Mouse (Mus musculus) limb, embryonic 15.5 days (tissue): ENCODE results near the gene Marco. TPM values are rescaled to one million over a fixed set of nuclear protein-coding genes. Genes with fewer than 3 reads are reported as not detected.

Source experiments
- ATAC-seq: fragments of 200-750 bp; cut with Nextera tagmentation; 2 replicates; pipeline ENCODE4 v1.8.0; 2017; ENCODE audit warnings: low read depth, moderate TSS enrichment; ENCODE audit not compliant: insufficient number of reproducible peaks, low FRiP score, low TSS enrichment
- H3K27ac ChIP-seq: fragments of 300-500 bp; sonication (generic); 2 replicates; pipeline ENCODE4 v1.5.1; 2015; ENCODE audit warnings: moderate library complexity, mild to moderate bottlenecking, inconsistent platforms
- H3K27me3 ChIP-seq: fragments of 300-500 bp; sonication (generic); 2 replicates; pipeline ENCODE4 v1.6.1; 2015; ENCODE audit warnings: inconsistent platforms
- H3K36me3 ChIP-seq: fragments of 300-500 bp; sonication (generic); 2 replicates; pipeline ENCODE4 v1.6.1; 2015; ENCODE audit warnings: inconsistent platforms
- H3K4me1 ChIP-seq: fragments of 300-500 bp; sonication (generic); 2 replicates; pipeline ENCODE4 v1.6.1; 2015; ENCODE audit warnings: inconsistent platforms
- H3K4me2 ChIP-seq: fragments of 300-500 bp; sonication (generic); 2 replicates; pipeline ENCODE4 v1.6.1; 2015; ENCODE audit warnings: mild to moderate bottlenecking, inconsistent platforms
- H3K4me3 ChIP-seq: fragments of 300-500 bp; sonication (generic); 2 replicates; pipeline ENCODE4 v1.5.1; 2015; ENCODE audit warnings: mild to moderate bottlenecking, inconsistent platforms
- H3K9ac ChIP-seq: fragments of 300-500 bp; sonication (generic); 2 replicates; pipeline ENCODE4 v1.6.1; 2015; ENCODE audit warnings: inconsistent platforms
- H3K9me3 ChIP-seq: fragments of 300-500 bp; sonication (generic); 2 replicates; pipeline ENCODE4 v1.6.1; 2016; ENCODE audit warnings: inconsistent platforms
- WGBS: fragments of 180-500 bp; shearing (Covaris S2); methylation state at CpG from one replicate; pipeline ENCODE4 v1.1.7; 2015; 5-methylcytosine and 5-hydroxymethylcytosine counted together
- polyA plus RNA-seq: library from polyadenylated mRNA; unstranded; fragments of >200 nt; fragmentation: Nextera tagmentation; extraction: Ambion mirVana; gene quantifications from 2 replicates; pipeline ENCODE4 v1.2.1, GENCODE M21; 2015

The Marco gene
- polyA plus RNA-seq = 0.35 and 0.40 TPM in 2 replicates

GRCm38 (mm10) chr1:120504924-120505323 lies at the start of gene Marco:
Marco (minus strand) TSS chr1:120505024.
- H3K4me1 ChIP-seq = no peaks in the 10 kb centered on the region
- H3K4me3 ChIP-seq = no peak within 1 kb of the TSS
- H3K27ac ChIP-seq = no peak within 1 kb of the TSS
- H3K9ac ChIP-seq = no peak within 1 kb of the TSS
- 44% methylated on average over 1 of the region's 1 CpGs for WGBS
- H3K9me3 ChIP-seq = no peaks in the 10 kb centered on the region
- H3K36me3 ChIP-seq = no peaks in the 10 kb centered on the region
- H3K27me3 ChIP-seq = no peaks in the 10 kb centered on the region
- H3K4me2 ChIP-seq = no peak within 1 kb of the TSS
- ATAC-seq = no peak

GRCm38 (mm10) chr1:120539506-120540029 lies 34.7 kb upstream of the Marco start:
- no peak overlapping the region for H3K9ac ChIP-seq
- H3K4me3 ChIP-seq = no peak overlapping the region
- no peaks in the 10 kb centered on the region for H3K4me1 ChIP-seq
- WGBS = 72% methylated on average over 7 of the region's 7 CpGs
- H3K36me3 ChIP-seq = no peaks in the 10 kb centered on the region
- no peaks in the 10 kb centered on the region for H3K9me3 ChIP-seq
- no peaks in the 10 kb centered on the region for H3K27me3 ChIP-seq
- ATAC-seq = no peak
- no peak overlapping the region for H3K27ac ChIP-seq
- H3K4me2 ChIP-seq = no peak overlapping the region

GRCm38 (mm10) chr1:120536998-120537397 lies 32.2 kb upstream of the Marco start:
- Histone ChIP-seq H3K9ac (no peak overlapping the region), H3K4me2 (no peak overlapping the region), H3K4me1 (no peaks in the 10 kb centered on the region), H3K4me3 (no peak overlapping the region), H3K9me3 (no peaks in the 10 kb centered on the region), H3K27ac (no peak overlapping the region), H3K27me3 (no peaks in the 10 kb centered on the region), H3K36me3 (no peaks in the 10 kb centered on the region)
- 93% methylated on average over 1 of the region's 1 CpGs for WGBS
- ATAC-seq = no peak

- 76% methylated on average over 1 of the region's 1 CpGs for WGBS
Measured at GRCm38 (mm10) chr1:120535919-120536318, 31.1 kb upstream of the Marco start.

GRCm38 (mm10) chr1:120532321-120532916 lies 27.6 kb upstream of the Marco start:
- H3K27ac ChIP-seq = no peak overlapping the region
- no peak overlapping the region for H3K4me2 ChIP-seq
- no peak overlapping the region for H3K4me3 ChIP-seq
- H3K4me1 ChIP-seq = no peaks in the 10 kb centered on the region
- H3K27me3 ChIP-seq = no peaks in the 10 kb centered on the region
- WGBS = 67% methylated on average over 6 of the region's 6 CpGs
- ATAC-seq = no peak
- no peaks in the 10 kb centered on the region for H3K36me3 ChIP-seq
- H3K9me3 ChIP-seq = no peaks in the 10 kb centered on the region
- no peak overlapping the region for H3K9ac ChIP-seq

More at GRCm38 (mm10) chr1:120535919-120536318, 31.1 kb upstream of the Marco start:
- Histone ChIP-seq H3K9ac (no peak overlapping the region), H3K27me3 (no peaks in the 10 kb centered on the region), H3K9me3 (no peaks in the 10 kb centered on the region), H3K4me3 (no peak overlapping the region), H3K4me1 (no peaks in the 10 kb centered on the region), H3K27ac (no peak overlapping the region), H3K36me3 (no peaks in the 10 kb centered on the region), H3K4me2 (no peak overlapping the region)
- ATAC-seq = no peak

GRCm38 (mm10) chr1:120531770-120532169 lies 26.9 kb upstream of the Marco start:
- no peak for ATAC-seq
- no peak overlapping the region for H3K9ac ChIP-seq
- H3K4me2 ChIP-seq = no peak overlapping the region
- H3K36me3 ChIP-seq = no peaks in the 10 kb centered on the region
- WGBS = 72% methylated on average over 3 of the region's 3 CpGs
- no peaks in the 10 kb centered on the region for H3K4me1 ChIP-seq
- H3K4me3 ChIP-seq = no peak overlapping the region
- H3K9me3 ChIP-seq = no peaks in the 10 kb centered on the region
- no peaks in the 10 kb centered on the region for H3K27me3 ChIP-seq
- H3K27ac ChIP-seq = no peak overlapping the region

- Histone ChIP-seq H3K36me3 (no peaks in the 10 kb centered on the region), H3K4me1 (no peaks in the 10 kb centered on the region)
- WGBS = 84% methylated on average over 2 of the region's 2 CpGs
Measured at GRCm38 (mm10) chr1:120529881-120530280, 25.1 kb upstream of the Marco start.

GRCm38 (mm10) chr1:120517618-120518017 lies 12.8 kb upstream of the Marco start:
- WGBS = 70% methylated on average over 7 of the region's 7 CpGs
- no peaks in the 10 kb centered on the region for H3K4me1 ChIP-seq
- no peaks in the 10 kb centered on the region for H3K9me3 ChIP-seq

More at GRCm38 (mm10) chr1:120529881-120530280, 25.1 kb upstream of the Marco start:
- H3K27me3 ChIP-seq = no peaks in the 10 kb centered on the region
- no peak overlapping the region for H3K27ac ChIP-seq
- no peak for ATAC-seq
- H3K9ac ChIP-seq = no peak overlapping the region
- H3K4me2 ChIP-seq = no peak overlapping the region
- H3K9me3 ChIP-seq = no peaks in the 10 kb centered on the region
- H3K4me3 ChIP-seq = no peak overlapping the region

GRCm38 (mm10) chr1:120510311-120510710 lies 5.5 kb upstream of the Marco start:
- Histone ChIP-seq H3K4me1 (no peaks in the 10 kb centered on the region), H3K9me3 (no peaks in the 10 kb centered on the region), H3K27me3 (no peaks in the 10 kb centered on the region), H3K9ac (no peak overlapping the region), H3K36me3 (no peaks in the 10 kb centered on the region), H3K27ac (no peak overlapping the region), H3K4me2 (no peak overlapping the region), H3K4me3 (no peak overlapping the region)
- no peak for ATAC-seq
- 73% methylated on average over 3 of the region's 3 CpGs for WGBS

More at GRCm38 (mm10) chr1:120517618-120518017, 12.8 kb upstream of the Marco start:
- no peak overlapping the region for H3K9ac ChIP-seq
- no peak overlapping the region for H3K4me2 ChIP-seq
- no peaks in the 10 kb centered on the region for H3K36me3 ChIP-seq
- no peak overlapping the region for H3K4me3 ChIP-seq
- no peak for ATAC-seq
- no peak overlapping the region for H3K27ac ChIP-seq
- no peaks in the 10 kb centered on the region for H3K27me3 ChIP-seq

- ATAC-seq = no peak
- 86% methylated on average over 4 of the region's 4 CpGs for WGBS
Measured at GRCm38 (mm10) chr1:120508976-120509375, 4.2 kb upstream of the Marco start.

GRCm38 (mm10) chr1:120504046-120504710 lies 646 bp downstream of the Marco start:
- no peak overlapping the region for H3K9ac ChIP-seq
- WGBS = 41% methylated on average over 6 of the region's 6 CpGs
- no peak overlapping the region for H3K4me2 ChIP-seq
- no peaks in the 10 kb centered on the region for H3K4me1 ChIP-seq
- no peak for ATAC-seq
- no peak overlapping the region for H3K4me3 ChIP-seq
- no peaks in the 10 kb centered on the region for H3K36me3 ChIP-seq
- H3K27me3 ChIP-seq = no peaks in the 10 kb centered on the region
- H3K9me3 ChIP-seq = no peaks in the 10 kb centered on the region
- no peak overlapping the region for H3K27ac ChIP-seq

More at GRCm38 (mm10) chr1:120508976-120509375, 4.2 kb upstream of the Marco start:
- Histone ChIP-seq H3K9me3 (no peaks in the 10 kb centered on the region), H3K36me3 (no peaks in the 10 kb centered on the region), H3K4me1 (no peaks in the 10 kb centered on the region), H3K27ac (no peak overlapping the region), H3K27me3 (no peaks in the 10 kb centered on the region), H3K9ac (no peak overlapping the region), H3K4me2 (no peak overlapping the region), H3K4me3 (no peak overlapping the region)

- ATAC-seq = no peak
- H3K27ac ChIP-seq = no peak overlapping the region
- H3K4me3 ChIP-seq = no peak overlapping the region
- H3K9me3 ChIP-seq = no peaks in the 10 kb centered on the region
- no peaks in the 10 kb centered on the region for H3K4me1 ChIP-seq
- no peak overlapping the region for H3K9ac ChIP-seq
- 69% methylated on average over 4 of the region's 4 CpGs for WGBS
- no peak overlapping the region for H3K4me2 ChIP-seq
- H3K27me3 ChIP-seq = no peaks in the 10 kb centered on the region
- no peaks in the 10 kb centered on the region for H3K36me3 ChIP-seq
Measured at GRCm38 (mm10) chr1:120501496-120501895, 3.3 kb downstream of the Marco start.
